Mouse (Mus musculus) urinary bladder, postnatal 25 days (tissue): ENCODE data around the gene Cdk5r2.

Experiments
- DNase-seq: peaks from one replicate; pipeline ENCODE4 v3.0.0; 2022; ENCODE audit warnings: low spot score

The Cdk5r2 gene

GRCm38 (mm10) chr1:74892351-74893133 is 37.8 kb downstream of the Cdk5r2 start:
- DNase-seq: no peak

GRCm38 (mm10) chr1:74893134-74893855 is 38.6 kb downstream of the Cdk5r2 start, which contains the start of gene Cryba2:
TSS of gene Cryba2 (minus strand) at chr1:74893143.
- peak; percentile 43 for DNase-seq

- peak; percentile 46 for DNase-seq
Measured at GRCm38 (mm10) chr1:74894966-74895365, 40.2 kb downstream of the Cdk5r2 start.

GRCm38 (mm10) chr1:74897976-74898375 is 43.2 kb downstream of the Cdk5r2 start:
- DNase-seq: no peak

- no peak for DNase-seq
Measured at GRCm38 (mm10) chr1:74898656-74899431, 44.1 kb downstream of the Cdk5r2 start.

GRCm38 (mm10) chr1:74900341-74901285 is 45.9 kb downstream of the Cdk5r2 start:
- DNase-seq: peak; percentile 42

- DNase-seq: peak; percentile 36
Measured at GRCm38 (mm10) chr1:74901686-74902085, 47.0 kb downstream of the Cdk5r2 start.

- DNase-seq: no peak
Measured at GRCm38 (mm10) chr1:74902191-74902590, 47.5 kb downstream of the Cdk5r2 start.
